Mouse (Mus musculus) left cerebral cortex, adult 8-10 months (tissue): ENCODE measurements around the gene Peak1. TPM values are rescaled to one million over a fixed set of nuclear protein-coding genes. Genes with fewer than 3 reads are reported as not detected.

Experiments used
- DNase-seq, 2 experiments: peaks; one replicate each; pipeline ENCODE4 v3.0.0; 2022; ENCODE audit warnings: low spot score in 2 of 2
- total RNA-seq, 4 experiments: library from RNA; stranded (reverse); gene quantifications; 2 replicates each; pipeline ENCODE4 v1.2.4; 2022

The Peak1 gene
- total RNA-seq, 4 experiments from 2014 or later: 34.6 to 40.8 (median 36.7) TPM

- no peak for DNase-seq
Observed at GRCm38 (mm10) chr9:56204316-56204715, 213.6 kb downstream of the Peak1 start.

- DNase-seq: peak; percentile 39 to 65
Observed at GRCm38 (mm10) chr9:56200645-56201314, 217.1 kb downstream of the Peak1 start.

GRCm38 (mm10) chr9:56200200-56200599 lies 217.7 kb downstream of the Peak1 start:
- no peak for DNase-seq

GRCm38 (mm10) chr9:56196921-56197320 lies 220.9 kb downstream of the Peak1 start:
- DNase-seq: no peak

- no peak for DNase-seq
Observed at GRCm38 (mm10) chr9:56195193-56195592, 222.7 kb downstream of the Peak1 start.

GRCm38 (mm10) chr9:56191498-56192455 lies 226.1 kb downstream of the Peak1 start:
- no peak for DNase-seq

- DNase-seq: no peak
Observed at GRCm38 (mm10) chr9:56180118-56180781, 237.6 kb downstream of the Peak1 start.

- DNase-seq: no peak
Observed at GRCm38 (mm10) chr9:56179416-56180117, 238.3 kb downstream of the Peak1 start.

- DNase-seq: no peak
Observed at GRCm38 (mm10) chr9:56177354-56177753, 240.5 kb downstream of the Peak1 start.

GRCm38 (mm10) chr9:56175316-56175715 lies 242.6 kb downstream of the Peak1 start:
- no peak for DNase-seq

- no peak for DNase-seq
Observed at GRCm38 (mm10) chr9:56167690-56168089, 250.2 kb downstream of the Peak1 start.

GRCm38 (mm10) chr9:56166161-56166560 lies 251.7 kb downstream of the Peak1 start:
- DNase-seq: no peak

- DNase-seq: no peak
Observed at GRCm38 (mm10) chr9:56165377-56165776, 252.5 kb downstream of the Peak1 start, which contains the start of gene Tspan3. Gene Tspan3 (minus strand): TSS chr9:56165477.

GRCm38 (mm10) chr9:56160341-56161141 lies 257.3 kb downstream of the Peak1 start:
- DNase-seq: peak; percentile 83 to 93

GRCm38 (mm10) chr9:56159456-56159855 lies 258.4 kb downstream of the Peak1 start:
- no peak for DNase-seq

GRCm38 (mm10) chr9:56158077-56158476 lies 259.8 kb downstream of the Peak1 start:
- no peak for DNase-seq

GRCm38 (mm10) chr9:56154572-56154971 lies 263.3 kb downstream of the Peak1 start:
- no peak for DNase-seq

GRCm38 (mm10) chr9:56152482-56153007 lies 265.3 kb downstream of the Peak1 start:
- no peak for DNase-seq

- no peak for DNase-seq
Observed at GRCm38 (mm10) chr9:56151745-56152481, 266.0 kb downstream of the Peak1 start.
